Mouse (Mus musculus) activated CD4-positive, CD25-positive, alpha-beta regulatory T cell, adult 4 months (primary cell): Measurements from ENCODE around the gene Gm20388. TPM values are rescaled to one million over a fixed set of nuclear protein-coding genes. Genes with fewer than 3 reads are reported as not detected.

ENCODE experiments used
- ATAC-seq: one replicate; pipeline ENCODE4 v1.8.0; 2017
- polyA plus RNA-seq, 2 experiments: library from polyadenylated mRNA; unstranded; fragments of 100-300 nt; shearing (Covaris generic); gene quantifications; one replicate each; pipeline ENCODE4 v1.2.1; 2017

The Gm20388 gene
- polyA plus RNA-seq, 2 experiments from 2014 or later = 9.9 to 12.3 TPM

DNA sequence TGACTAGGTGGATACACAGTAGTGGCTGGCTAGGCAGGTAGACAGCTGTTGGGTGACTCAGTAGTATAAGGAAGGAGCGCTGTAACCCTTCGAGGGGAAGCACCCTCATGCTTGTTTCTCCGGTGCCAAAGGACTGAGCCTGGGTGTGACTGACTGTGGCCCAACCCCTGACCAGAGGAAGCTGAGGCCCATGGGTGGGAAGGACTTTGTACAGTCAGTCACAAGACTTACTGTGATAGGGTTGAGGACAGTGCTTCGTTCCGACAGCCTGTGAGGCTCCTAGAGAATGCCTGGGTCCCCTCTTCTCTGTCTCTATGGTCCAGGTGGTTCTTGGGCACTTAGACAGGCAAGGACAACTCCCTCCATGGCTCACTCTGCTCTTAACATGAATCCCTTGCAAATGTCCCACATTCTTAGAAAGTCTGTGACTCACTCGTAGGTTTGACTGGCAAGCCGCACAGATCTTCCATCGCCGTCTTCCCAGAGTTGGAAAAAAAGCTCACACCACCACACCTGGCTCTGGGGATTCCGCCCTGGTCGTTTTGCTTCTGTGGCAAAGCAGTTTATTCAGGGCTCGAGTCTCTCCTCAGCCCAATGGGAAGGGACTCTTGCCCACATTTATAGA lies 495.5 kb downstream of the Gm20388 start:
- no peak for ATAC-seq

GRCm38 (mm10) chr8:120407701-120408240 lies 497.1 kb downstream of the Gm20388 start:
- ATAC-seq = no peak

- no peak for ATAC-seq
Observed at GRCm38 (mm10) chr8:120408241-120409215, 497.9 kb downstream of the Gm20388 start.

DNA sequence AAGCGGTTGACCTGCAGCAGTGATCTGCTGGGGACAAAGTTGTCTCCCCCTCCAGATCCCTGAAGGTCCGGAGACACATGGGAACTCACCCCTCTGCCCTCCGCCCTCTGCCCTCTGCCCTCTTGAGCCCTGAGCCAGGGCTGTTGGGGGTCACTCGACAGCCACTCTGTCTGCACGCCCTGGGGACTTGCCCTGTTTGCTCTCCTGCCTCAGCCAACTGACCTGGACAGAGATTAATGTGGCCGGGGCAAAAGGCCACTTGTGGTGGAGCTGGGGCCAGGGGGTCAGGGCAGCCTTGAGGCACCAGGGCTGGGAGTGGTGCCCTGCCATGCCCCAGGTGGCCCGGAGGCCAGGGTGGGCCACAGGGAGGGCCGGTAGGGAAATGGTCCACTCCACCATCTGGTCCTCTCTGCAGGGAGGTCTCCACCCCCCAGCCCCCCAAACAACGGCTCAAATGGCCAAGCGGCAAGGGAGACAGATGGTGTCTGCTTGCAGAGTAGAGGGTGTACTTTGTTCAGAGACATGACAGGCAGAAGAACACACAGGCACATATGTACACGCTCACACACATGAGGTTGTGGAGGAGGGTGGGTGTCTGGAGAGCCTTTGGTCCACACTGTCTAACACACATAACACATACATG lies 498.9 kb downstream of the Gm20388 start:
- no peak for ATAC-seq

- no peak for ATAC-seq
Observed at GRCm38 (mm10) chr8:120411059-120411458, 500.4 kb downstream of the Gm20388 start.

GRCm38 (mm10) chr8:120411862-120412261 lies 501.2 kb downstream of the Gm20388 start:
- ATAC-seq = no peak

- ATAC-seq = no peak
Observed at GRCm38 (mm10) chr8:120412357-120412756, 501.7 kb downstream of the Gm20388 start.

- no peak for ATAC-seq
Observed at GRCm38 (mm10) chr8:120412911-120413625, 502.4 kb downstream of the Gm20388 start.

DNA sequence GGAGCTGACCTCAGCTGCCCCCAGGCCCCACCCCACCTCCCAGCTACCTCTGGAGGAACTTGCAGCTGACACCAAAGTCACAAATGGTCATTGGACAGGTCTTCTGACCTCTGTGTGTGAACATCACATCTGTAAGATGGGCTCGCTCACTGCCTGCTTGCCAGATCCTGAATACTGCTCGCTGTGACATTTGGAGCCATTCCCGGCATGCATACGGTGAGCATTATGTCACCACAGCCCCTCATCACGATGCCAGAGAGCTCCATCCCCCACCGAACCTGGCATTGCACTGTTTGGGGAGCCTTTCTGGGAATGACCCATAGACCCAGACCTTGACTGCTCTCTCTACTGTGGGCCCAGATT lies 503.0 kb downstream of the Gm20388 start:
- no peak for ATAC-seq

GRCm38 (mm10) chr8:120414216-120414615 lies 503.6 kb downstream of the Gm20388 start:
- ATAC-seq = no peak

DNA sequence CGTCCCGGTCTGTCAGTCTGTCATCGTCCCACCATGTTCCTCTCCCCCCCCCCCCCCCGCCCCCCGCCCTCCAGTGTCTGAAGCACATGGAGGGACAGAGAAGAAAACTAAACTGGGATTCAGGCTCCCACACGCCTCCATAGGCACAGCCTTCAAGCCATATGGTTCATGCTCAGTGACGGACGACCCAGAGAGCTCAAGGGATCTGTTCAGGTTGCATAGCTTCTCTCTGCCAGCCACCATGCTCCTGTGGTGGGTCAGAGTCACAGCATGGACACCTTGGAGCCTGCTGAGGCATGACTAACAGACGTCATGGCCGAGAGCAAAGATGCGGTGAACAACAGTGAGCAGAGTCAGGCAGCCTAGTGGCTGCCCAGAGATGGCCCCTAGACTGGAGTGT lies 504.8 kb downstream of the Gm20388 start:
- ATAC-seq = no peak

DNA sequence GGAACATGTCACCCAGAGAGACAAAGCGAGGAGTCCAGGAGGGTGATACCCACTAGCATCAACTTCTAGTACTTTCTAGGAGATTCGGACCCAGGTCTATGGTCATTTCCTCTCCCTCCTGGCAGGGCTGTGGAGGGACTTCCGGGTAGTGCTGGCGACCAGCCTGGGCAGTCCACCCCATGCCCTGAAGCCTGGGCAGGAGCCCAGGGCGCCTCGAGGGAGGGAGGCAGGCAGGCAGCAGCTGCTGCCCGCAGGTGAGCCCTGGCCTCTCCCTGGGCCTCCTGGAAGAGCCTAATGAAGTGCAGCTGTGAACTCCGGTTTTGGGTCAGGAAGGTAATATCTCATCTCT lies 505.5 kb downstream of the Gm20388 start:
- no peak for ATAC-seq

- ATAC-seq = no peak
Observed at GRCm38 (mm10) chr8:120416522-120417394, 506.1 kb downstream of the Gm20388 start.

DNA sequence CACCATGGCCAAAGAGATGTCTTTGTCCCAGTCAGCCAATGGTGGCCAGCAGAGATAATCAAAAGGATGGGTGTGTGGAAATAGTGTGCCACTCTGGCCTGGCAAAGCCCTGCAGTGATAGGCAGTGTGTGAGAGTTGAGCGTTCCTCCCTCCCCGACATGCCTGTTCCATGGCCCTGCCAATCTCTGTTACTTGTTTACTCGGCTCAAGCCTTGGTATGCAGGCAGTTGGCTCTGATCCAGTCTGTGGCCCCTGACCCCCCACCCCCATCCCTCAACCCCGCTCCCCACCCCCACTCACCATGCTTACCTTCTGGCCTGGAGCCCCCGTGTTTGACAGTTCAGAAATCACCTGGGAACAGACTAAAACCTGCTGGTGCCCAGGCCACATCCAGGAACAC lies 507.5 kb downstream of the Gm20388 start:
- ATAC-seq = no peak

- ATAC-seq = no peak
Observed at GRCm38 (mm10) chr8:120419675-120420074, 509.0 kb downstream of the Gm20388 start.

DNA sequence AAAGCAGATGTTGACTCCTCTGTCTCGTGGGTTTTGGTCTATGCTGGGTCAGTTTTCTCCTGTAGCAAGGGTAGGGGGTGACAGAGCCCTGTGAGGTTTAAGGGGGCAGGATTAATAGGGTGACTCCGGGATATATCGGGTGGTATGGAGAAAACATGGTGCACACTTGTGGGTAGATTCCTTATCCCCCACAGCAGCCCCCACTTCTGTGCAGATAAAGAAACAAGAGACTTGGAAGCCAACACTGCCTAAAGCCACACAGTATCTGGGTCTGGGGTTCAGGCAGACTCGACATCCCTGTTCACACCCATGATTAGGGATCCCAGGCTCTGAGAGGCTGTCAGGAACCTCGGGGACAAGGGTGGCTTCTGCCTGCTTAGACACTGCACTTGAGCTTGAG lies 509.6 kb downstream of the Gm20388 start:
- no peak for ATAC-seq

GRCm38 (mm10) chr8:120421638-120422037 lies 511.0 kb downstream of the Gm20388 start:
- ATAC-seq = no peak

GRCm38 (mm10) chr8:120422236-120422635 lies 511.6 kb downstream of the Gm20388 start:
- ATAC-seq = no peak

DNA sequence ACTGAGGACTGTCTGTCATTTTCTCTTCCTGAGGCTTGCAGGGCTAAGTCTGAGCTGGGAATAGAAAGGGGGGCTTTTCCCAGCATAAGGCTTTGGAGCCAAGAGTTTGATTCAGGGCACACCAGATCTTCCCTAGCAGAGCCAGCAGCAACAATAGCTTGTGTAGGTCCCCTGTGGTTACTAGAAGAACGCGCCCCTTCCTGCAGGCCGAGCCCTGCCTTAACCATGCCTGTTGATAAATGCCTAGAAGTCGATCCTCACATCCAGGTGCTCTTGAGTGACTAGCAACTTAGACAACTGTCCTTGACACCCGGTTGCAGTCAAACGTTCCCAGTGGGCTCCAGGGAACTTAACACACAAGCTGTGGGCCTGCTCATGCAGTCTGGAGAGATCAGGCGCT lies 512.9 kb downstream of the Gm20388 start:
- no peak for ATAC-seq

GRCm38 (mm10) chr8:120424829-120425198 lies 514.2 kb downstream of the Gm20388 start:
- no peak for ATAC-seq

DNA sequence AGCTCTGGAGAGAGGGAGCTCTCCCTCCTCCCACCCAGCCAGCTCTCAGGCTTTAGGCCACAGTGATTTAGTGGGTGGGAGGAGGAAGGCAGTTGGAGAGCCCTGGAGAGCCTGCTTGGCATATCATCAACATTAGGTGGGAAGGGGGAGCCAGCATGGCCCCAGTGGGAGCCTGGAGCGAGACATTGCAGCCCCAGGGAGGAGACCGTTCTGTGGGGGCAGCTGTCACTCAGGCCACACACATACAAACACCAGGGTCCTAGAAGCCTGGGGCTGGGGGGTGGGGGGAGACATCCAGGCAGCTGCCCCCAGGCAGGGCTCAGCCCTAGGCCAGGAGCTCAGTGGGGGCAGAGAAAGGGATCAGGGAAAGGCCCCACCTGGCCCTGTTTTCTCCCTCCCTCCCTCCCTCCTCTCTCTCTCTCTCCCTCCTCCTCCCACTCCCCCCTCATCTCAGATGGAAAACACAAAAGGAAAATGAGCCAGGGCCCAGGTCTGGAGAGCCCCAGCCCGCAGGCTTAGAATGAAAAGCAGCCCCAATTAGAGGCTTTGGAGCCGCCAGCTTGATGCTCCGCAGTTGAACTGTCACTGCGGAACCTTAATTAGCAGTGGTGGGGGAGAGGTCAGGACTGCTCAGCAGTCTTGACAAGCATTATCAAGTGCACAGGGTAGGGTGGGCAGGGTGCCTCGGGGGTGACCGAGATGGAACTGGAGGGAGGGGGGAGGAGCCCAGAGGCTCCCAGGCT lies 514.7 kb downstream of the Gm20388 start:
- no peak for ATAC-seq
